Mouse (Mus musculus): ENCODE data around the gene Hdac8. TPM values are rescaled to one million over a fixed set of nuclear protein-coding genes. Genes with fewer than 3 reads are reported as not detected.

The Hdac8 gene
- polyA plus RNA-seq, 1 experiment from 2014 or later = 5.3 TPM

- no peak overlapping the region for H3K4me3 ChIP-seq (ENCODE audit: low read length)
- H3K4me2 ChIP-seq (ENCODE audit: low read depth, low read length) = no peak overlapping the region
- ATAC-seq (replicated peaks; ENCODE audit: extremely low read depth, insufficient read depth, low FRiP score) = peak; percentile 41; the same call in 1 of the 2 replicates
- H3K9me3 ChIP-seq (replicated peaks; ENCODE audit: control insufficient read depth, low read length) = no peaks in the 10 kb centered on the region
- H3K36me3 ChIP-seq (ENCODE audit: control insufficient read depth, insufficient read depth) = no peaks in the 10 kb centered on the region
- H3K4me1 ChIP-seq (ENCODE audit: control insufficient read depth, insufficient read depth, low read length) = peaks cover 11% of the 10 kb centered on the region
- no peaks in the 10 kb centered on the region for H3K27me3 ChIP-seq (ENCODE audit: control insufficient read depth, insufficient read depth, low read length)
- peak overlapping the region; percentile 44 for H3K27ac ChIP-seq (ENCODE audit: low read length)
- WGBS = 57% methylated on average over 14 of the region's 14 CpGs
- H3K9ac ChIP-seq (ENCODE audit: low read length) = no peak overlapping the region
Measured at GRCm38 (mm10) chrX:102349843-102350731, 155.1 kb downstream of the Hdac8 start.

DNA sequence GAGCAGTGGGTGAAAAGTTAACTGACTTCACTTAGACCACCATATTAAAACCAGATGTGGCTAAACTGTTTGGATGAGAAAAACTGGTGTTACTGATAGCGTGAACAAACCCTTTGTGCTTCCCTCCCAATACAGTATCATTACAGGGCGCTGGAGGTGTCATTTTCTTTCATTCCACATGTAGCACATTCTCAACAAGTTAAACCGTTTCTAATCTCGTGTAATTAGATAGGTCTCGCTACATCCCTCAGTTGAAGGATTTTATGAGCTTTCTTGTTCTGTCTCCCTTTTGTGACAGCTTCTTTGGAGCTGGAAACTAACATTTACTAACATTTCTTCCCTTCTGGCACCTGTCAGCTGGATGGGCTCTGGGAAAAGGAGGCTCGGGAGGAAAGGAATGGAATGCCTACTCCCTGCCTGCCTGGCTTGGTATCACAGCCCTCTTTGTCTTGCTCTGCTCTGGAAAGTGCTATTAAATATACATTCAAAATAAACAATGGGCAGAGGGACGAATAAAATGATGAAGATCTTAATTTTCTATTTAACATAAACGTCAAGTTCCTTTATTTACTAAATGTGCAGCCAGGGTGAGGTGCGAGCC, 156.2 kb downstream of the Hdac8 start:
- Histone ChIP-seq H3K4me2 (ENCODE audit: low read depth, low read length) (no peak overlapping the region), H3K36me3 (ENCODE audit: control insufficient read depth, insufficient read depth) (no peaks in the 10 kb centered on the region), H3K27ac (ENCODE audit: low read length) (peak overlapping the region; percentile 31; the same call in 1 of the 2 replicates), H3K9ac (ENCODE audit: low read length) (no peak overlapping the region), H3K27me3 (ENCODE audit: control insufficient read depth, insufficient read depth, low read length) (no peaks in the 10 kb centered on the region), H3K4me1 (ENCODE audit: control insufficient read depth, insufficient read depth, low read length) (peaks cover 11% of the 10 kb centered on the region), H3K9me3 (replicated peaks; ENCODE audit: control insufficient read depth, low read length) (no peaks in the 10 kb centered on the region), H3K4me3 (ENCODE audit: low read length) (no peak overlapping the region)
- ATAC-seq (replicated peaks; ENCODE audit: extremely low read depth, insufficient read depth, low FRiP score) = no peak
- WGBS = 45% methylated on average over 9 of the region's 9 CpGs

GRCm38 (mm10) chrX:102341688-102342087, 163.5 kb downstream of the Hdac8 start:
- no peak for ATAC-seq (replicated peaks; ENCODE audit: extremely low read depth, insufficient read depth, low FRiP score)
- no peaks in the 10 kb centered on the region for H3K9me3 ChIP-seq (replicated peaks; ENCODE audit: control insufficient read depth, low read length)
- H3K27me3 ChIP-seq (ENCODE audit: control insufficient read depth, insufficient read depth, low read length) = no peaks in the 10 kb centered on the region
- no peak overlapping the region for H3K4me2 ChIP-seq (ENCODE audit: low read depth, low read length)
- peaks cover 6% of the 10 kb centered on the region; the same call in 1 of the 2 replicates for H3K4me1 ChIP-seq (ENCODE audit: control insufficient read depth, insufficient read depth, low read length)
- H3K9ac ChIP-seq (ENCODE audit: low read length) = no peak overlapping the region
- H3K4me3 ChIP-seq (ENCODE audit: low read length) = no peak overlapping the region
- H3K36me3 ChIP-seq (ENCODE audit: control insufficient read depth, insufficient read depth) = no peaks in the 10 kb centered on the region
- H3K27ac ChIP-seq (ENCODE audit: low read length) = no peak overlapping the region
- WGBS = 76% methylated on average over 4 of the region's 4 CpGs

GRCm38 (mm10) chrX:102339396-102340155, 165.6 kb downstream of the Hdac8 start:
- no peak overlapping the region for H3K9ac ChIP-seq (ENCODE audit: low read length)
- peak; percentile 41 for ATAC-seq (replicated peaks; ENCODE audit: extremely low read depth, insufficient read depth, low FRiP score)
- no peaks in the 10 kb centered on the region for H3K9me3 ChIP-seq (replicated peaks; ENCODE audit: control insufficient read depth, low read length)
- no peak overlapping the region for H3K4me2 ChIP-seq (ENCODE audit: low read depth, low read length)
- H3K4me1 ChIP-seq (ENCODE audit: control insufficient read depth, insufficient read depth, low read length) = 0 out of 2 replicates have a peak, but pooled peaks cover 4% of the 10 kb centered on the region
- no peak overlapping the region for H3K4me3 ChIP-seq (ENCODE audit: low read length)
- no peaks in the 10 kb centered on the region for H3K36me3 ChIP-seq (ENCODE audit: control insufficient read depth, insufficient read depth)
- H3K27ac ChIP-seq (ENCODE audit: low read length) = peak overlapping the region; percentile 70
- H3K27me3 ChIP-seq (ENCODE audit: control insufficient read depth, insufficient read depth, low read length) = no peaks in the 10 kb centered on the region
- 40% methylated on average over 8 of the region's 8 CpGs for WGBS

GRCm38 (mm10) chrX:102319696-102320095, 185.5 kb downstream of the Hdac8 start:
- WGBS = 67% methylated on average over 3 of the region's 3 CpGs
- ATAC-seq (replicated peaks; ENCODE audit: extremely low read depth, insufficient read depth, low FRiP score) = no peak
- H3K9me3 ChIP-seq (replicated peaks; ENCODE audit: control insufficient read depth, low read length) = no peaks in the 10 kb centered on the region

DNA sequence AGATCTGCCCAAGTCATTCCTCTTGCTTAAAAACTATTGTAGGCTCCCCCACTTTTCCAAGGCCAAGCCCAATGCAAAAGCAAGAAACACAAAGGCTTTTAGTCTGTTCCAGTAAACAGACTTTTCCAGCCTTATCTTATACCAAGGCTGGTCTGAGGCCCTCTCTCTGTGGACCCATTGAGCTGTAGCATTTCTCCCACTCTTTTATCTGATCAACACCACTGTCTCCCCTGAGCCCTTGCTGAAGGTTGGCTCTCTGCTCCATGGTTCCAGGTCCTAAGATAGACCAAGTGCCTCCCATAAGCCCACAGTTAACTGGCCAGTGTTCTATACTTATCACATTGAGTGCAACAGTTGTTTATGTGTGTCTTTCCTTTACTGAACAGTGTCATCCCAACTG, 185.9 kb downstream of the Hdac8 start:
- Histone ChIP-seq H3K27ac (ENCODE audit: low read length) (no peak overlapping the region), H3K4me3 (ENCODE audit: low read length) (no peak overlapping the region), H3K4me2 (ENCODE audit: low read depth, low read length) (no peak overlapping the region), H3K9me3 (replicated peaks; ENCODE audit: control insufficient read depth, low read length) (no peaks in the 10 kb centered on the region), H3K36me3 (ENCODE audit: control insufficient read depth, insufficient read depth) (no peaks in the 10 kb centered on the region), H3K9ac (ENCODE audit: low read length) (no peak overlapping the region), H3K27me3 (ENCODE audit: control insufficient read depth, insufficient read depth, low read length) (no peaks in the 10 kb centered on the region; the same call in 1 of the 2 replicates), H3K4me1 (ENCODE audit: control insufficient read depth, insufficient read depth, low read length) (no peaks in the 10 kb centered on the region)
- ATAC-seq (replicated peaks; ENCODE audit: extremely low read depth, insufficient read depth, low FRiP score) = no peak

More at GRCm38 (mm10) chrX:102319696-102320095, 185.5 kb downstream of the Hdac8 start:
- Histone ChIP-seq H3K9ac (ENCODE audit: low read length) (no peak overlapping the region), H3K4me1 (ENCODE audit: control insufficient read depth, insufficient read depth, low read length) (no peaks in the 10 kb centered on the region), H3K36me3 (ENCODE audit: control insufficient read depth, insufficient read depth) (no peaks in the 10 kb centered on the region), H3K27me3 (ENCODE audit: control insufficient read depth, insufficient read depth, low read length) (no peaks in the 10 kb centered on the region; the same call in 1 of the 2 replicates), H3K4me3 (ENCODE audit: low read length) (no peak overlapping the region), H3K4me2 (ENCODE audit: low read depth, low read length) (no peak overlapping the region), H3K27ac (ENCODE audit: low read length) (no peak overlapping the region)

GRCm38 (mm10) chrX:102318782-102319181, 186.4 kb downstream of the Hdac8 start:
- H3K27ac ChIP-seq (ENCODE audit: low read length) = no peak overlapping the region
- H3K9me3 ChIP-seq (replicated peaks; ENCODE audit: control insufficient read depth, low read length) = no peaks in the 10 kb centered on the region
- no peaks in the 10 kb centered on the region; the same call in 1 of the 2 replicates for H3K27me3 ChIP-seq (ENCODE audit: control insufficient read depth, insufficient read depth, low read length)
- H3K36me3 ChIP-seq (ENCODE audit: control insufficient read depth, insufficient read depth) = no peaks in the 10 kb centered on the region
- no peak overlapping the region for H3K4me3 ChIP-seq (ENCODE audit: low read length)
- H3K4me1 ChIP-seq (ENCODE audit: control insufficient read depth, insufficient read depth, low read length) = no peaks in the 10 kb centered on the region
- ATAC-seq (replicated peaks; ENCODE audit: extremely low read depth, insufficient read depth, low FRiP score) = no peak
- WGBS = 67% methylated on average over 5 of the region's 5 CpGs
- no peak overlapping the region for H3K4me2 ChIP-seq (ENCODE audit: low read depth, low read length)
- H3K9ac ChIP-seq (ENCODE audit: low read length) = no peak overlapping the region

GRCm38 (mm10) chrX:102311119-102311518, 194.0 kb downstream of the Hdac8 start:
- Histone ChIP-seq H3K9ac (ENCODE audit: low read length) (no peak overlapping the region), H3K4me1 (ENCODE audit: control insufficient read depth, insufficient read depth, low read length) (peaks cover 3% of the 10 kb centered on the region; the same call in 1 of the 2 replicates), H3K27me3 (ENCODE audit: control insufficient read depth, insufficient read depth, low read length) (peaks cover 2% of the 10 kb centered on the region), H3K4me3 (ENCODE audit: low read length) (no peak overlapping the region), H3K27ac (ENCODE audit: low read length) (no peak overlapping the region), H3K4me2 (ENCODE audit: low read depth, low read length) (no peak overlapping the region), H3K36me3 (ENCODE audit: control insufficient read depth, insufficient read depth) (no peaks in the 10 kb centered on the region), H3K9me3 (replicated peaks; ENCODE audit: control insufficient read depth, low read length) (no peaks in the 10 kb centered on the region)
- ATAC-seq (replicated peaks; ENCODE audit: extremely low read depth, insufficient read depth, low FRiP score) = no peak
- 90% methylated on average over 3 of the region's 3 CpGs for WGBS

Measured in heart, embryonic 16.5 days (tissue).